9 mouse cellular contexts compared by ENCODE assay signal in the genomic region with DNA sequence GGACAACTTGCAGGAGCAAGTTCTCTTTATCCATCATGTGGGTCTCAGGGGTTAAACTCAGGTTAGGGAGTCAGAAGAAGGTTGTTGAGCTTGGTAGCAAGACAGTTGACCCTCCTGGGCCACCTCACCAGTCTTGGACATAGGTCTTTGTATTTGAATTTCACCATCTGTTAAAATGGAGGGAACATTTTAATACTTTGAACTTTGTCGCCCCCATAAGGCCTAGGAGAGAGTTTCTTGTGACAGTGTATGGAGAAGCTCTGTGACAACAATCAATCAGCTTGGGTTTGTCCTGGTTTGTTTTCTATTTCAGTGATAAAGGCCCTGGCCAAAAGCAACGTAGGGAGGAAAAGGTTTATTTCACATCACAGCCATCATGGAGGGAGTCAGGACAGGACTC. TPM values are rescaled to one million over a fixed set of nuclear protein-coding genes. Genes with fewer than 3 reads are reported as not detected.
DNase-seq lines count a peak whose midpoint lies in the region; ATAC-seq lines count a peak whose summit lies in the region.
"Had no signal": no experiment of that assay in that cellular context is flagged by ENCODE, and none has a peak within 500 bp of the region (broad histone marks: within the 10 kb centered on the region; RNA-seq: fewer than 3 reads in every experiment).

No protein-coding gene starts in this region.

- H3K9me3 ChIP-seq in hindbrain, embryonic 11.5 days (ENCODE audit: control insufficient read depth, low read length), result no peaks in the 10 kb centered on the region
- 0 out of 2 replicates have a peak, but pooled peaks cover 4% of the 10 kb centered on the region for H3K9me3 ChIP-seq in hindbrain, embryonic 10.5 days
- H3K9me3 ChIP-seq: heart, embryonic 15.5 days had no signal

- H3K4me2 ChIP-seq in hindbrain, embryonic 11.5 days (replicated peaks; ENCODE audit: low read depth, low read length), result no peak overlapping the region
- H3K4me2 ChIP-seq: heart, embryonic 15.5 days had no signal

- ATAC-seq in hindbrain, embryonic 11.5 days (ENCODE audit: low FRiP score), result no peak

- no peak overlapping the region for H3K4me3 ChIP-seq in hindbrain, embryonic 11.5 days (ENCODE audit: low read depth, low read length)
- no peak overlapping the region for H3K4me3 ChIP-seq in hindbrain, embryonic 10.5 days
- H3K4me3 ChIP-seq: heart, embryonic 15.5 days had no signal

- no peaks in the 10 kb centered on the region for H3K4me1 ChIP-seq in hindbrain, embryonic 11.5 days (replicated peaks; ENCODE audit: control insufficient read depth, insufficient read depth, low read length)
- H3K4me1 ChIP-seq in hindbrain, embryonic 10.5 days (replicated peaks), result peaks cover 20% of the 10 kb centered on the region

- no peaks in the 10 kb centered on the region for H3K36me3 ChIP-seq in hindbrain, embryonic 11.5 days (ENCODE audit: control insufficient read depth, insufficient read depth, low read length)
- H3K36me3 ChIP-seq in hindbrain, embryonic 10.5 days, result no peaks in the 10 kb centered on the region
- H3K36me3 ChIP-seq: heart, embryonic 15.5 days had no signal

- peak; percentile 37 for DNase-seq in hindbrain, embryonic 11.5 days (ENCODE audit: low spot score)
- no peak for DNase-seq in hindbrain, embryonic 10.5 days (ENCODE audit: low spot score)
- DNase-seq in 416B (ENCODE audit: low read depth), result peak; percentile 80
- DNase-seq in CD8-positive naive resting alpha-beta T cell, adult 2 months (ENCODE audit: low read depth in 2 of 2, low spot score in 2 of 2), result peak; percentile 28 to 53
- peak; percentile 78 for DNase-seq in induced T-regulatory cell, adult 2 months (ENCODE audit: low read depth)
- DNase-seq in layer of hippocampus, postnatal 36 days, result no peak
- DNase-seq in frontal cortex, postnatal 14 days (ENCODE audit: low spot score in 2 of 2), result no peak
- no peak for DNase-seq in urinary bladder, postnatal 10 days (ENCODE audit: low spot score)

- no peak overlapping the region for H3K9ac ChIP-seq in hindbrain, embryonic 11.5 days (ENCODE audit: low read depth, low read length)
- H3K9ac ChIP-seq: heart, embryonic 15.5 days had no signal

- no peak overlapping the region for H3K27ac ChIP-seq in hindbrain, embryonic 11.5 days (ENCODE audit: low read depth, low read length)
- H3K27ac ChIP-seq in hindbrain, embryonic 10.5 days, result no peak overlapping the region; the same call in 1 of the 2 replicates
- H3K27ac ChIP-seq: heart, embryonic 15.5 days had no signal

- peaks cover 2% of the 10 kb centered on the region for H3K27me3 ChIP-seq in hindbrain, embryonic 11.5 days (ENCODE audit: control insufficient read depth, insufficient read depth, low read length)
- H3K27me3 ChIP-seq in hindbrain, embryonic 10.5 days (ENCODE audit: insufficient read depth, poor library complexity, severe bottlenecking), result peaks cover 15% of the 10 kb centered on the region

- WGBS in hindbrain, embryonic 11.5 days, result 26% methylated on average over 2 of the region's 2 CpGs
- 38% methylated on average over 2 of the region's 2 CpGs for WGBS in hindbrain, embryonic 10.5 days

RNA-seq across cellular contexts. Expression of a gene that starts 4.0 kb away (rescaled TPM):
- 32.4 and 37.5 TPM in 2 replicates for polyA plus RNA-seq in hindbrain, embryonic 11.5 days (2014; fragmentation: Nextera tagmentation; extraction: Ambion mirVana)
- polyA plus RNA-seq in hindbrain, embryonic 10.5 days (2016; fragmentation: Nextera tagmentation; extraction: Ambion mirVana), result 37.7 and 53.4 TPM in 2 replicates
- total RNA-seq in layer of hippocampus, postnatal 36 days (2021), result 10 to 100 TPM; 34.5 to 35.2 TPM

RNA-seq across cellular contexts. Expression of a gene that starts 9.1 kb away (rescaled TPM):
- polyA plus RNA-seq in hindbrain, embryonic 11.5 days (2014; fragmentation: Nextera tagmentation; extraction: Ambion mirVana), result 3.1 and 4.3 TPM in 2 replicates
- 3.3 and 3.9 TPM in 2 replicates for polyA plus RNA-seq in hindbrain, embryonic 10.5 days (2016; fragmentation: Nextera tagmentation; extraction: Ambion mirVana)
- 1 to 10 TPM; 5.1 to 5.4 TPM for total RNA-seq in layer of hippocampus, postnatal 36 days (2021)

RNA-seq across cellular contexts. Expression of a gene that starts 13.4 kb away (rescaled TPM):
- not detected in 2 replicates for polyA plus RNA-seq in hindbrain, embryonic 11.5 days (2014; fragmentation: Nextera tagmentation; extraction: Ambion mirVana)
- polyA plus RNA-seq in hindbrain, embryonic 10.5 days (2016; fragmentation: Nextera tagmentation; extraction: Ambion mirVana), result 0.34 TPM in 1 of 2 replicates, not detected in the other
- not detected for total RNA-seq in layer of hippocampus, postnatal 36 days (2021)
- polyA plus RNA-seq: heart, embryonic 15.5 days had no signal

RNA-seq across cellular contexts. Expression of a gene that starts 14.6 kb away (rescaled TPM):
- 161 and 162 TPM in 2 replicates for polyA plus RNA-seq in hindbrain, embryonic 11.5 days (2014; fragmentation: Nextera tagmentation; extraction: Ambion mirVana)
- polyA plus RNA-seq in hindbrain, embryonic 10.5 days (2016; fragmentation: Nextera tagmentation; extraction: Ambion mirVana), result 179 and 180 TPM in 2 replicates
- total RNA-seq in layer of hippocampus, postnatal 36 days (2021), result 100 to 1,000 TPM; 183 to 184 TPM

RNA-seq across cellular contexts. Expression of a gene that starts 27.0 kb away (rescaled TPM):
- 7.2 and 8.6 TPM in 2 replicates for polyA plus RNA-seq in hindbrain, embryonic 11.5 days (2014; fragmentation: Nextera tagmentation; extraction: Ambion mirVana)
- 5.4 and 7.9 TPM in 2 replicates for polyA plus RNA-seq in hindbrain, embryonic 10.5 days (2016; fragmentation: Nextera tagmentation; extraction: Ambion mirVana)
- total RNA-seq in layer of hippocampus, postnatal 36 days (2021), result 10 to 100 TPM; 56.9 to 61.9 TPM

Comparison
In these comparisons a context has a peak if more than half of its experiments do, and no peak if none do; other contexts are left out.
1. DNase-seq: peak in hindbrain, embryonic 11.5 days (single experiment), 416B (single experiment), CD8-positive naive resting alpha-beta T cell, adult 2 months (2 of 2) and induced T-regulatory cell, adult 2 months (single experiment); none in hindbrain, embryonic 10.5 days (single experiment), layer of hippocampus, postnatal 36 days (0 of 2), frontal cortex, postnatal 14 days (0 of 2) and urinary bladder, postnatal 10 days (single experiment).